Mouse (Mus musculus) urinary bladder, postnatal 4 days (tissue): ENCODE measurements around the gene Tmprss7.

ENCODE experiments used
- DNase-seq, 2 experiments: peaks; one replicate each; pipeline ENCODE4 v3.0.0; 2021 to 2022; ENCODE audit warnings: low spot score in 2 of 2

The Tmprss7 gene

DNA sequence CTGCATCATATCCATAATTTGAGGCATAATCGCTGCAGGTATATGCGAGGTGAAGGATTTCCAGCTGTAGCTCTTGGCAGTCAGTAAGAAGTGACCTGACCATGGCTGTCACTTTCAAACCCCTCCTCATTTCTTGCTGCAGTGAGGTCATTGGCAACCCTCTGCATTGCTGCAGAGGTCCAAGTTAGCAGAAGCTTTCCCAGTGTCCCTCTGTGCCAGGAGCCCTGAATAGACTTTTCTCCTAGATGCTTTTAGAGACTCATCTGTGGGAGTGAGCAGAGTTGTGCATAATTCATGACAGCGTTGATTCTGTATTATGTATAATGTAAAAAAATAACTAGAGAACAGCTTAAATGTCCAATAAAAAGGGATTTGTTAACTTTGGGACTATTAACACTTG is 8.2 kb downstream of the Tmprss7 start:
- no peak for DNase-seq

DNA sequence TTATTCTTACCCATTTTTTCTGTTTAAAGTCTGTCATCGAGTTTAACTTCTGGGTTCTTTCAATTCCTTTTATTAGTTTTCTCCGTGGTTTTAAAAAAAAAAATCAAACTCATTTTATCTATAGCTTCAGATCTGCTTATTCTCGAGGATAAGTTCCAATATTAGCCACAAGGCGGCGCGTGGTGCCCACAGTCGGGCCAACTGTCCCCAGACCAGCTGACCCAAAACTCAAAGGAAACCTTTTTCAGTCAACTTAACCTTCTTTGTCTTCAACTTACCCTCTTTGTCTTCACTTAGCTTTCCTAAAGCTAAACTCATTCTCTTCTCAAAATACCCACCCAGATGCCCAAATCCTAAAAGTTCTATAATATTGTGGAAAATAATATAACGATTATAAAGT is 8.6 kb downstream of the Tmprss7 start:
- peak; percentile 30 to 78 for DNase-seq

DNA sequence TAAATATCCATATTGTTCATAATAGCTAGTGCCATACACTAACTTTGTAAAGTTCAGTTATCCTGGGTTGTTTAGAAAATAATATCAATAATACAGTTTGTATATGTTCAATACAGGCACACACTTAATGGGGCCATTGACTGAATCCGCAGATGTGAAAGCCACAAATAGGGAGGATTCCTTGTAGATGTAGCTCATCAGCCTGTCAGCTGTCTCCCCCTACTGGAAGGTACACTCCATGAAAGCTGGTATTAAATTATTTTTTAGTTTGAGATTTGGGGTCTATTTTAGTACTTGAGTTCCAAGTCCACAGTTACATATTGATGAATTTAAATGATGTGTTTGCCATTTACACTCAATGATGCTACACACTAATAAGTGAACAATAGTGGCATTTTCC is 17.0 kb downstream of the Tmprss7 start:
- DNase-seq, result no peak

DNA sequence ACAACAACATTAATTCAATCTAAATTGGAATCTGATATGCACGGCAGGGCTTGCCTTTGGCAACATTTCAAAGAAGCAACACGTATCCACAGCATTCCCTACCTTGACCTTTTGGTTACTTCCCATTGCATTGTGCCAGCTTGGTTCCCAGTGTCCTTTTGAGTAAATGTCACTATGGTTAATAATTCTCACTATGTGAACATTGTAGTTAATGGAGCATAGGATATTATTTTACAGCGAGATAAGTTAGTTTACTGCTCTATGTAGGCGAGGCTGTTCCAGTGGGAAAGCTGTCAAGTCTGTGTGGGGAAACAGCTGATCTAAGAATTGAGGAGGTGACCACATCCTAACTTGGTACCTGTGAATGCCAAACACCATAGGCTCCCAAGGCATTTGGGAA is 23.5 kb downstream of the Tmprss7 start:
- DNase-seq, result no peak

DNA sequence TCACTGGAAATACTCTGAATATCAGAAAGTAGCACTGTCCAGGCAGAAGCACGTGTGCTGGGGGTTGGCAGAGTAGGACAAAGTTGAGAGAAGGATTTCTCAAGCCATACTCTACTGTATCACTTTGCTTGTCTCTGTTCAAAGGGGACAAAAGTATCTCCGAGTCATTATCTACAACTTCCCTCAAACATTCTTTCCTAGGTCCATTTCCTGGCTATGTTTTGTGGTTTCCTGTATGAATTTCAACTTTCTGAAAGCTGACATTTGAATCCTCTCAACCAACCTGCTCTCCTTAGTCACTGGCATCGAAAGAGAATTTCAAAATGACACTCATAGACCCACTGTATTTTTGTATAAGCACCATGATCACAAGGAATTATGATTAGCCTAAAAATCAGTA is 25.3 kb downstream of the Tmprss7 start:
- DNase-seq, result no peak

DNA sequence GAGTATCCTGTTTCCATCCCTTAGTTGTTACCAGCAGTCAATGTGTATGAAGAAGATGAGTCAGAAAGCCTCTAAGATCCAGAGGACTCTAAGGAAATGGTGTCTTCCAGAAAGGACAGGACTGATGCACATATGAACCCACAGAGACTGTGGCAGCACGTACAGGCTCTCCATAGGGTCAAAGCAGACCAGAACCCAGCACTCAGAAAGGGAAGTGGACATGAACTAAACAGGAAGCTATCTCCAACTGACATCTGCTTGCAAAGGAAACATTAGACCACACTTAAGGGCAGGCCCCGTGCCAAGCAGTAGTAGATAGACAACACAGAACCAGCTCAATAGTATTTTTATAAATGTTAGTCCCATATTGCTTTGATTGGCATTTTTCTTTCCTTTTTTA is 27.3 kb downstream of the Tmprss7 start:
- DNase-seq, result no peak

DNA sequence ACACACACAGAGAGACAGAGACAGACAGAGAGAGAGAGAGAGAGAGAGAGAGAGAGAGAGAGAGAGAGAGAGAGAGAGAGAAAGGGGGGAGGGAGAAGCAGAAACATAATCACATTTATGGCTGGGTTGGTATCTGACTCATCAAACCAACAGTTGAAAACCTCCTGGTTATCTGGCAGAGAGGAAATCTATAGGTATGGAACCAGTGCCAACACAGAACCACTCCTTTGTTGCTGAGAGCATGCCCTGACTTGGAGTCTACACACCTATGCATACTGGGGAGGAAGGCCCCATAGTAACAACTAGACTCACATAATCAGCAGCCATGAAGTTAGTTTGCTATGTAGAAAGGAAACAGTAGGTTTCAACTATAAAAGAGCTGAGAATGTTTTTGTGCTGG is 31.1 kb downstream of the Tmprss7 start:
- DNase-seq, result no peak

DNA sequence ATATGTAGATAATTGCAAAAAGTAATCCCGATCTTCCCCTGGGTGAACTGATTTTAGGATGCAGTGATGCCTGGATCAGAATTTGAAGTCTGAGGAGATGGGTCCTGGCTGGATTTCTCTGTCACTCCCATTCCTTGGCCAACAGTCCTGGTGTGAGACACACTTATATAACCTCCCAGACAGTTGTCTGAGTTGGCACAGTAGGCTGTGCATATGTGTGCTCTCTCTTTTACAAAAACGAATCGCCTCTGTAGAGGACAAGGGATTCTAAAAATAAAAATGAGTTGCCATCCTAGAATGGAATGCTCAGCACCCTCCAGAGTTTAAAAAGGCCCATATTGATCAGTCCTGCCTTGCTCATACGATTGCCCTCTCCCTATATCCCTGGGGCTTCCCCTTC is 33.9 kb downstream of the Tmprss7 start:
- DNase-seq, result no peak

DNA sequence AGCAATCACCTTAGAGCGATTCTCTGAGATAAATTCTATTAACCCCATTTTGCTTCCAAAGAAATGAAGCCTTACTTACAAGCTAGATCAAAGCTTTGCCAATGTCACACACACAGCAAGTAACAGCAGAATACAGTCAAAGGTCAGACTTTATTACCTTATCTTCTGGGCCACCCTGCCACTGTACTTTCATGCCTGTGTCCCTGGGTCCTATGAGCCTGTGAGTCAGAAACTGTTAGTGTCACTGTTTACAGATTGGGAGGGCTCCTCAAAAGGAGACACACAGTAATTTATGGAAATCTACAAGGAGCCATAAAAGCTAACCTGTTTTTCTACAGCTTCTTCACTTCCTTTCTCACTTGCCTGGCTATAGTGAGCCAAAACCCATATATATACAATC is 35.2 kb downstream of the Tmprss7 start:
- no peak for DNase-seq

DNA sequence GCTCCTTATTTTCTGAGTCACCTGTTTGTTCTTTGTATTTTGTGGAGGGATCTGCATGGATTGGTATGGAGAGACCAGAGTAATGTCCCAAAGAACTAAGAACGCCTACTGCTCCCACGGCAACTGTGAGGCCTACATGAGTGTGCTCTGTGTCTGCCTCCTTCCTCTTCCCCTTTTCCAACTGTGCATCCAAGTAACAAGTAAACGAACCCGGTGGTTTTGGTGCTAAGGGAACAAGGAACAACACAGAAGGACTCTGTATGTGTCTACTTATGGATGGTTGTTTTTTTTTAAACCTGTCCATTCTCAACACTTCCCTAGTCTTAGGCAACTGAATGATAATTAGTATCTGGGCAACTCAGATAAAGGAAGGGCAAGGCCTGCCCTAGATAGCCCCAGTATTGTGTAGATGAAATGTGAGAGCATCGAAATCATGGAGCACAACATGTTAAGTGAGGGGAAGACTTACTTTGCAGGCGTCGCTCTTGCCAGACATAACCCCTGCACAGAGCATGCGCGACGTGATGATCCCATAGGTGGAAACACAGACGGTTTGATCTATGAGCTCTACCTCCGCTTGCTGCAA is 35.8 kb downstream of the Tmprss7 start:
- DNase-seq, result no peak

DNA sequence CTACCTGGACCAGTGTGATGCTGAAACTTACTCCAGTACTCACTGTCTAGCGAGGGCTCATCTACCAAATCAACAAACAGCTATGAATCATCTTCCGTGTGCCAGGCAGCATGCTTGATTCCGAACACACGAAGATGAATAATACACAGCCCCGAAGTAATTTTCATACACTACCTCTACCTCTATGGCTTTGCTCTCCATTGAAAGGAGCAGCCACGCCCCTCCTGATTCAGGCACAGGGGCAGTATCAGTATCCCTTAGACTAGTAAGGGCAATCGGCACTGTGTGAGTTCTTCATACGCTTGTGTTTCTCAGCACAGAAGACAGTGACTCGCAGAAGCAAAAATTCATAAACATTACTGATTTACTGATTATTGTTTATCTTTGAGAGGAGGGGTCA is 39.0 kb downstream of the Tmprss7 start:
- no peak for DNase-seq

DNA sequence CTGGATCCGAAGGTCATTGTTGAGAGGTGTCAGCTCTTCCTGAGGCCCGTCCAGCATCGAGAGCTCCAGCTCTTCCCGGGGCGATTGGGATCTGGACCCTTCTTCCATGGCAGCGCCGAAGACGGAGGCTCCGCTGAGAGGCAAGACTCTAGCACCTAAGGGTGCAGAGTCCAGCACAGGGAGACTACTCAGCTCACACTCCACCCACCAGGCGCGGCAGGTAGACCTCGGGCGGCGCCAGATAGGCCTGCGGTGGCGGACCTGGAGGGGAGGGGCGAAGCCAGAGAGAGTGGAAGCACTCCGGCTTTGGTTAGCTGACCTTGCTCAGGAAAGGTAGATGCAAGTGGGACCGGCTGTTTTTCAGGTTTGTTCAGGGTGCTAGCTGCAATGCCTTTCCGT is 39.5 kb downstream of the Tmprss7 start, which contains the start of gene BC016579:
Gene BC016579 (minus strand): TSS at position 135 of the 399 bp plus-strand sequence.
- peak in 1 of 2 experiments; percentile 60 for DNase-seq

DNA sequence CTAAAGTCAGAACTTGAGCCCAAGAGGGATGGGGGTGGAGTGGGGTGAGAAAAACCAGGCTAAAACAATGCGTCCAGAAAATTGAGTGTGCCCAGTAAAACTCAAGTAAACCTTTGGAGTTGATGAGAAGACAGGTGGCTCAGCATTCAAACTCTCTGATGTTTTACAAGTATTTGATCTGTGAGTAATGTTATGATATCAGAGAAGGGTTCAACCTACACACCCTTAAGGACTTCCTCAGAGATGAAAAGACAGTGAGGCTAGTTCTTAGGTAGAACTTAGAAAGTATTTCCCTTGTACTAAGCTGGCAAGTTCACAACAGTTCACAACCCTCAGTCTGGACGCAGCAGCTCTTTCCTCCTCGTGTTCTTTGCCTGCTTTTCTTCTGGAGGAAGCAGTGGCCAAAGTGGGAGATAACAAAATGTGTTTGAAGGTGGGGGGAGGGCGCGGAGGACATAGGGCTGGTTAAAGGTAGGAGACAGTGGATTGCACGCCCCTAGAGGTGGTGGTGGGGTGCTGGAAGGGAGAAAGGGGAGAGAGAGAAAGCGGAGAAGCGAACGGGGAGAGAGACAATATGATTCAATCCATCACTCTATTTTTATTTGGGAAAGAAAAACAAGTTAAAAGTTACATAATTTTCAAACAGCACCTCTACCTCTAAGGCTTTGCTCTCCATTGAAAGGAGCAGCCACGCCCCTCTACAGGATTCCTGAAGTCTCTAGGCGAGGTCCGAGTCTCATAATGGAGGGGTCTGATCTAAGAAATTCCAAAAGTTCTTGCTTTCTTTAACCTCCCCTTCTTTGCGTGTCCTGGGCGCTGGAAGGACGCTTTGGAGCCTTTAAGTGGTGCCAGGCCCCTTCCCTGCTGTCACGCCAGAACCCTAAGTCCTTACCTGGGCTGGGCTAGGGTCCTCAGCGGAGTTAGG is 40.2 kb downstream of the Tmprss7 start:
- DNase-seq, result no peak

DNA sequence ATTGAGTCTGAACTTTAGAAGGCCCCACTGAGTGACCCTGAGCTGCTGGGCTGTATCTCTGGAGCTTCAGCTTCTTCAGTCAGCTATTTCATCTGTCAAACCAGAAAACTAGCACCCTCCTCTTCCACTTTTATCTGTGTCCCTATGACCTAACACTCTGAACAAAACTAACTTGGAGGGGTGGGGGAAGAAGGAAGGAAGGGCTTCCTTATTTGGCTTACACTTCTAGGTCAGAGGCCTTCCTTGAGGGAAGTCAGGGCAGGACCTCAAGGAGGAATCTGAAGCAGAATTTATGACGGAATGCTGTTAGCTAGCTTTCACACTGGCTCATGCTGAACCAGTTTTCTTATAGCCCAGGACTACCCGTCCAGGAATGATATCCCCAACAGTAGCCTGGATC is 42.0 kb downstream of the Tmprss7 start:
- DNase-seq, result no peak

DNA sequence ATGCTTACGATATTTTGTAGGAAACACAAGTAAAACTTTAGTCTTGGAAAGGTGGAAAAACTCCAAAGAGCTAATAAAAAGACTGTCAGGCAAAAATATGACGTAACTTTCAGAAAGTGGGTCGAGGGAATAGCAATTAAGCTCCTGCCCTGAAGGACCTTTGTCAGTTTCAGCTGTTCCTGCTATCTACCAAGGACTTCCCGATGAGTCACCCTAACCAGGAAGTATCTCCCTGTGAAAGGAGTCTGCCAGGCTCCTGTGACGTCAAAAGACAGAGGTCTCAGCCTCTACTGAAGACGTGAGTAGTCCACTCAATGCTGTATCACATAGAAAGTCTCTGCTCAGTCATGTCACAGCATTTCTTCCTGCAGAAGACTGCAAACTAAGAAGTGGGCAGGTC is 49.1 kb downstream of the Tmprss7 start:
- DNase-seq, result no peak

DNA sequence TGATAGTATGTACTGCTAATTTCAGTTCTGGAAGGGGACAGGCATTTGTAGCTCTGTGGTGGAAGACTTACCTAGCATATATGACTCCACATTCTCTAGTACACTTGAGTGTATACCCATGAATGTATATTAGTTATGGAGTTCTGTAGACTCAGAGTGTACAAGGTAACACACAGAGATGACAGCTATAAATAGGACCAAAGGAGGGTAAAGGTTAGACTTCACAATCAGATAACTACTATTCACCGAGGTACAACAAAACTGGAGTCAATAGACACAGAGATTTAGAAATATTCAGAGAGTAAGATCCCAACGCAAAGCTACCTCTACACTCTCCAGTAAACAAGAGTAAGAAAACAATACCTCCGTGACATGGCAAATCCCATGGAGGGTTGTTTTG is 49.5 kb downstream of the Tmprss7 start:
- no peak for DNase-seq

DNA sequence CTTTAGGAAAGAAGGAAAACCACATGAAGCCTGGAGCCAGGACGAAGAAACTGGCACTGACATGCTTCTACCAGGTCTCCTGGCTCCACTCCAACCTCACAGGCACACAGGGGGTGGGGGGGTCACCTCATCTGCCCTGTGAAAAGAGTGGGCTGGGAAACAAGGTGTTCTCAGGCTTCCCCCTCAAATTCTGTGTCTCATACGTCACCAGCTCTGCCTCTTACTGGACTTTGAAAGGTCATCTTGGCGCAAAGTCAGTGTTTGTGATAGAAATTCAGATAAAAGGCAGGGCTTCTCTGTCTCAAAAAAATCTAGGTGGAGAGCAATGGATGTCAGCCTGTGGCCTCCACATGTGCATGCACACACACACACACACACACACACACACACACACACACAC is 52.2 kb downstream of the Tmprss7 start:
- DNase-seq, result no peak

DNA sequence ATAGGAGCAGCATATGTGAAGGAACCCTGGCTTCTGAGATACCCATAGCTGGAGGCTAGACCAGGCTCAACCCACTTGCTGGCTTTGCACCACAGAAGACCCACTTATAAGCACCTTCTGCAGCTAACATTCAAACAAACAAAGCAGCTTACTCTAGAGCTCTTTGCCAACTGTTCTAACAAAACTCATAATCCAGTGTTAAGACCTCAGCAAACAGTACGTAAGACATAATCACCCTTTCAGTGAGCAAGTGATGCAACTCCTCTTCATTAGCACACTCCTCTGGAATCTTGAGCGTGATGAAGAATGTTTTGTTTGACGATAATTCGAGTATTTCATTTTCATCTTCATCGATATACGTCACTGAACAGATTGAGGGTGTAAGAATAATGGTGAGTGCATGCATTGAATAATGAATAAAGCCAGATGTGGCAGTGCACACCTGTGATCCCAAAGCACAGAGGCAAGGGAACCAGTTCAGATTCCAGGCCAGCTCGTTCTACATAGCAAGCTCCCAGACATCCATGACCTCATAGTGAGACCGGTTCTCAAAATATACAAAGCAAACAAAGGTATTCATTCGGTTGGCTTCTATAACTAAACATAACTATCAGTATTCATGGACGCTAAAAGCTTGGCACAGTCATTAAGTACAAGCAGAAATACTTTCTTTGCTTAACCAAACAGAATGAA is 53.2 kb downstream of the Tmprss7 start:
- no peak for DNase-seq

DNA sequence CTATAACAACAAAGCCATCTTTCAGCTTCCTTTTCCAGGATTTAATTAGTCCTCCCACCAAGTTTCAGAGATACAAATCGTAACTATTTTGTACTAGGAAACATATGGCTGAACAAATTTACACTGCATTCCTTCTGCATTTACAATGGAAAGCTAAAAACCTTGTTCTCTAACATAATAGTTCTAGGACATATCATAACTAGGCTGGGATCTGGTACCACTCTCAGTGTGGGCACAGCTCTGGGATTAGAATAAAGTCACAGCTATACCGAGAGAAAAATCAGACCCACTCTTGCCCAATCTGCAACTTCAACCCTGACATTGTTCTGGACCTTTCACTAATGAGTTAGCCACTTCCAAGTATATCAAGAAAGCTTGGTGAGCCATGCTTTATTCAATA is 57.6 kb downstream of the Tmprss7 start:
- no peak for DNase-seq

DNA sequence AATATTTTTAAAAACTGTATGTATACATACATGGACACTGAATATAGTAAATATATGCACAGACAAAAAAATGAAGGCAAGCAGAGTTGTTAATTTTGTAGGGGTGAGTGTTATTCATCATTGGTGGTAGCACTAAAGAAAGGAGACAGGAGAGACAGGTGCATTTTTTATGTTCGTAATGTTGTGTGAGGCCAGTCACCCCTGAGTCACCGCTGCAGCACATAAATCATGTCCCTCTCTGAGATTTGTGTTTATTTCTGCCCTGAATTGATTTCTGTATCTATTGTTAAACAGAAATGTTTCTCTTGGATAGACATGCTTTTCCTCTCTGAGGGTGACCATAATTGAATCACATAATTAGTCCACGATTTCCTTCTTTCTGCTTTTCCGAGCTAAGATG is 61.0 kb downstream of the Tmprss7 start:
- DNase-seq, result no peak

DNA sequence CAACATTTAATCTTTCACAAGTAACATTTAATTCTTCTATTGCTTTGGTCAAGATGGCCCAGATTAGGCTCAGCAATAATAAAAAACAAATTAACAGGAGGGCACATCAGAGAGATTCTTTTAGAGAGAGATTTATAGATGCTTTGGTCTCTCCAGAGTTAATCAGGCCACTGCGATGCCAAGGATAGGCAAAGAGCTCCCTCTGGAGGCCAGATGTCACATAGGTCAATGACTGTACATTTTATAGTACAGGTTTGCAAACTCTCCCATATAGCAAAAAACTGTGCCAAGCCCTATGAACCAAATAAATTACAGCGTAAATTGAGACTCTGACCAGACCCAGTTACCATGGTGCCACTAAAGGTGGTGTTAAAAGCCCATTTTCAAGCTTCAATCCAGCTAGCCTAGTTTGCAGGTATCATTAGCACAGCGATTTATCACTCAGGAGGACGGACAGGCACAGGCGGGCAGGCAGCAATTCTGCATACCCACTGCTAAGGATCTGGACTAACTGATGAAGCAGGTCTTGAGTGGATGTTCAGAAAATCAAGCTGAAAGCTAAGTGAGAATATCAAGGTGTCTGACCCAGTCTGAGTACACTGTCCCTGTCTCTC is 63.0 kb downstream of the Tmprss7 start:
- DNase-seq, result peak in 1 of 2 experiments; percentile 24

DNA sequence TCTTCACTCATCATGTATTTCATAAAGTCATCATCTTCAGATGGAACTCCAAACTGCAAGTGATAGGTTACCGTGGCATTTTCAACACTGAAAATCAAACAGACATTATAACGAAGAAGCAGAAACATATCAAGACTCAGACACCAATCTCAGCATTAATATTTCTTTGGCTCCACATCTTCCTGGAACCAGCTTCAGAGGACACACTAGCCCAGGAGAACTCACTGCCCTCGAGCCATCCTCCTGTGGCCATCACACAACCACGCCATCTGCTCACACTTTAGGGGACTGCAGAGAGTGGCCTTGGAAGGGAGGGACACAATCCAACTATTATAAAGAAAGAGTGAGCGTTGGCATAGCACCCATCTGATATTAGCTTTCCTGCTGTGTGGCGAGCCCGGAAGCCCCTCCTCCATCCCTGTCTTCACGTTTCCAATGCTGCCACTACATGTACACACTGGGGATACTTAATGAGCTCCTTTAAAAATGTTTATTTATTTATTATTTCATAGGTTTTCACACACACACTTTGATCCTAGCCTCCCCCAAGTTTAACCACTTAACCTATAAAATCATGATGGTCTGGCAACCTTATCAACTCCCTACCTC is 63.9 kb downstream of the Tmprss7 start:
- no peak for DNase-seq
